Mouse (Mus musculus) E14TG2a.4 (cell line): ENCODE results near the gene Lzts2.

Experiments used
- CTCF ChIP-seq: conservative IDR thresholded peaks from 2 replicates; pipeline ENCODE4 v1.5.1; 2014; ENCODE audit warnings: low read length
- NANOG ChIP-seq: IDR thresholded peaks from 2 replicates; pipeline ENCODE4 v1.6.1; 2014; ENCODE audit warnings: borderline replicate concordance, low read length, mixed read lengths
- POU5F1 ChIP-seq: IDR thresholded peaks from 2 replicates; pipeline ENCODE4 v1.6.1; 2014; ENCODE audit warnings: low read length, borderline replicate concordance

GRCm38 (mm10) chr19:45017216-45017771, 3.1 kb downstream of the Lzts2 start:
- no peak for TF ChIP-seq CTCF
- TF ChIP-seq POU5F1, result no peak
- TF ChIP-seq NANOG, result no peak
